Mouse (Mus musculus) intestine, embryonic 16.5 days (tissue): ENCODE results near the gene Opa3. TPM values are rescaled to one million over a fixed set of nuclear protein-coding genes. Genes with fewer than 3 reads are reported as not detected.
"Not testable (repeated sequence)": the region's sequence is repeated elsewhere in the genome, so short reads cannot be mapped to it uniquely, and the experiment has no call there.

ENCODE experiments used
- ATAC-seq: fragments of 200-750 bp; cut with Nextera tagmentation; 2 replicates; pipeline ENCODE4 v1.8.0; 2017; ENCODE audit warnings: moderate TSS enrichment, moderate library complexity
- H3K27ac ChIP-seq: fragments of 300-500 bp; sonication (generic); 2 replicates; pipeline ENCODE4 v1.5.1; 2014; ENCODE audit warnings: mild to moderate bottlenecking, low read length
- H3K27me3 ChIP-seq: fragments of 300-500 bp; sonication (generic); replicated peaks from 2 replicates; pipeline ENCODE4 v1.6.1; 2014; ENCODE audit warnings: low read length, control low read depth, mixed read lengths; ENCODE audit not compliant: control insufficient read depth, insufficient read depth
- H3K36me3 ChIP-seq: fragments of 300-500 bp; sonication (generic); 2 replicates; pipeline ENCODE4 v1.6.1; 2014; ENCODE audit warnings: low read length, control low read depth; ENCODE audit not compliant: control insufficient read depth, insufficient read depth
- H3K4me1 ChIP-seq: fragments of 300-500 bp; sonication (generic); 2 replicates; pipeline ENCODE4 v1.6.1; 2014; ENCODE audit warnings: low read length, control low read depth, mixed read lengths; ENCODE audit not compliant: control insufficient read depth, insufficient read depth
- H3K4me2 ChIP-seq: fragments of 300-500 bp; sonication (generic); 2 replicates; pipeline ENCODE4 v1.6.1; 2014; ENCODE audit warnings: low read depth, low read length, control low read depth
- H3K4me3 ChIP-seq: fragments of 300-500 bp; sonication (generic); 2 replicates; pipeline ENCODE4 v1.5.1; 2014; ENCODE audit warnings: mild to moderate bottlenecking, low read length
- H3K9ac ChIP-seq: fragments of 300-500 bp; sonication (generic); 2 replicates; pipeline ENCODE4 v1.6.1; 2014; ENCODE audit warnings: low read depth, low read length
- H3K9me3 ChIP-seq: fragments of 300-500 bp; sonication (generic); 2 replicates; pipeline ENCODE4 v1.6.1; 2016; ENCODE audit warnings: low read length, control low read depth; ENCODE audit not compliant: control insufficient read depth
- WGBS: fragments of 180-500 bp; shearing (Covaris S2); extraction: QIAGEN DNeasy Blood & Tissue Kit; methylation state at CpG from one replicate; pipeline ENCODE4 v1.1.7; 2014; 5-methylcytosine and 5-hydroxymethylcytosine counted together
- polyA plus RNA-seq: library from polyadenylated mRNA; unstranded; fragments of >200 nt; fragmentation: Nextera tagmentation; extraction: Ambion mirVana; gene quantifications from 2 replicates; pipeline ENCODE4 v1.2.1, GENCODE M21; 2015

The Opa3 gene
- polyA plus RNA-seq, 1 experiment from 2014 or later, result 40.9 TPM

DNA sequence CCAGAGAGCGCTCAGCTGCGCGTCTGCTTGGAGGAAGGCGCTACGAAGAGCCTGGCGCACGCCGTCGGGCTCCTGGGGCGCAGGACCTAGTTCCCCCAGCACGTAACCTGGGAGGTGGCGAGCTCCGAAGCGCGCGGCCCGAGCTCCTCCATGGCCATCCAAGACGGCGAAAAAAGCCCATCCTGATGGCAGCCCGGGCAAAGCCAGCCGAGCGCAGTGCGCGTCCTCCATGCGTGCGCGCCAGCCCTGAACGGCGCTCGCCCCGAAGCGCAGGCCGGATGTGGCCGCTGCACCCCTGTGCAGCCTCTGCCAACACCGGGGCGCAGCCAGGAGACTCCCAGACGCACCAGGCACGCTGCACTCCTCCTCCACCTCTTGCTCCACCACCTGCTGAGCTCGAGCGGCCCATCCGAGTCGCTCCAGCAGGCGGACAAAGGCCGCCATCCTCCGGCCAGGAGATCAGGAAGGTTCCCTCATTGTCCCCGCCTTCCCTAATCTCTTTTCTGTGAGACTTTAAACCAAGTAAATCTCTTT is 51.5 kb downstream of the Opa3 start, which contains the start of gene Ppm1n:
Gene Ppm1n, minus strand, starts transcription at position 484 of the 534 bp plus-strand sequence.
- Histone ChIP-seq H3K27ac (no peak within 1 kb of the TSS), H3K4me1 (peaks cover 10% of the 10 kb centered on the region), H3K36me3 (no peaks in the 10 kb centered on the region), H3K4me3 (peak within 1 kb of the TSS; percentile 36), H3K4me2 (peak within 1 kb of the TSS; percentile 43), H3K27me3 (peaks cover 50% of the 10 kb centered on the region), H3K9me3 (peaks cover 3% of the 10 kb centered on the region; the same call in 1 of the 2 replicates), H3K9ac (no peak within 1 kb of the TSS)
- WGBS, result under 1% methylated on average over 46 of the region's 46 CpGs
- ATAC-seq, result no peak

DNA sequence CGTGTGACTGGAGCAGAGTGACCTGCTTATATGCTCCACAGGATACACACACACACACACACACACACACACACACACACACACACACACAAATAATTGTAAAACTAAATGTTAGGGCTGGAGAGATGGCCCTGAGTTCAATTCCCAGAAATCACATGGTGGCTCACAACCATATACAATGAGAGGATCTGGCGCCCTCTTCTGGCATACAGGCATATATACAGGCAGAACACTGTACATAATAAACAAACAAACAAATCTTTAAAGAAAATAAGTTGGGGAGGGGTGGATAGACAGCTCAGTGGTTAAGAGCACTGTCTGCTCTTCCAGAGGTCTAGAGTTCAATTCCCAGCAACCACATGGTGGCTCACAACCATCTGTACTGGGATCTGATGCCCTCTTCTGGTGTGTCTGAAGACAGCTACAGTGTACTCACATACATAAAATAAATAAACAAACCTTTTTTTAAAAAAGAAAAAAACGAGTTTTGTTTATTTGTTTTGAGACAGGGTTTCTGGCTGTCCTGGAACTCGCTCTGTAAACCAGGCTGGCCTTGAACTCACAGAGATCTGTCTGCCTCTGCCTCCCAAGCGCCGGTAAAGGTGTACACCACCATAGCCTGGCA is 53.7 kb downstream of the Opa3 start:
- peaks cover 10% of the 10 kb centered on the region for H3K4me1 ChIP-seq
- WGBS, result 36% methylated on average over 6 of the region's 6 CpGs
- peak overlapping the region; percentile 100 for H3K4me2 ChIP-seq
- H3K9ac ChIP-seq, H3K9me3 ChIP-seq, H3K36me3 ChIP-seq, H3K27ac ChIP-seq: not testable (repeated sequence)
- H3K27me3 ChIP-seq, result peaks cover 50% of the 10 kb centered on the region
- peak; percentile 2; the same call in 1 of the 2 replicates for ATAC-seq
- H3K4me3 ChIP-seq, result peak overlapping the region; percentile 66; the same call in 1 of the 2 replicates

DNA sequence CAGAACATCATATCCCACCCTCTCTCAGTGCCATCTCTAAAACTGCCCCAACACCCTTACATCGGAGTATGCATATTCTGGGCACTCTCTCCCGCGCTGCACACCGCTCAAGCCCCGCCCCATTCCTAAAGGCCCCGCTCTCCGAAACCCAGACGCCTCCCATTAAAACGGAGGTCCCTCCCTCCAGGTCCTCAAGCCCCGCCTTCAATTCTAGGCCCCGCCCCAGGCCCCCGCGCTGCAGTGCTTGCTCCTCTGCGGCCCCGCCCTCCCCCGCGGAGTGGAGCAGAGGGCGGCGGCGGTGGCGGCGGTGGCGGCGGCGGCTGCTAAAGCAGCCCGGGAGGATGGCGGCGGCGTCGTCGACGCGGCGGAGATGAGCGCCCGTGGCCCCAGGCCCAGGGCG is 54.3 kb downstream of the Opa3 start, which contains the start of gene Rtn2:
Gene Rtn2, plus strand, starts transcription at position 240 of the 400 bp plus-strand sequence.
- under 1% methylated on average over 35 of the region's 37 CpGs for WGBS
- H3K4me1 ChIP-seq, result peaks cover 10% of the 10 kb centered on the region
- peak; percentile 84 for ATAC-seq
- H3K27ac ChIP-seq, result no peak within 1 kb of the TSS
- H3K9ac ChIP-seq, result peak within 1 kb of the TSS; percentile 57
- no peaks in the 10 kb centered on the region for H3K9me3 ChIP-seq
- H3K36me3 ChIP-seq, result no peaks in the 10 kb centered on the region
- peak within 1 kb of the TSS; percentile 66 for H3K4me3 ChIP-seq
- peaks cover 50% of the 10 kb centered on the region for H3K27me3 ChIP-seq
- peak within 1 kb of the TSS; percentile 100 for H3K4me2 ChIP-seq

DNA sequence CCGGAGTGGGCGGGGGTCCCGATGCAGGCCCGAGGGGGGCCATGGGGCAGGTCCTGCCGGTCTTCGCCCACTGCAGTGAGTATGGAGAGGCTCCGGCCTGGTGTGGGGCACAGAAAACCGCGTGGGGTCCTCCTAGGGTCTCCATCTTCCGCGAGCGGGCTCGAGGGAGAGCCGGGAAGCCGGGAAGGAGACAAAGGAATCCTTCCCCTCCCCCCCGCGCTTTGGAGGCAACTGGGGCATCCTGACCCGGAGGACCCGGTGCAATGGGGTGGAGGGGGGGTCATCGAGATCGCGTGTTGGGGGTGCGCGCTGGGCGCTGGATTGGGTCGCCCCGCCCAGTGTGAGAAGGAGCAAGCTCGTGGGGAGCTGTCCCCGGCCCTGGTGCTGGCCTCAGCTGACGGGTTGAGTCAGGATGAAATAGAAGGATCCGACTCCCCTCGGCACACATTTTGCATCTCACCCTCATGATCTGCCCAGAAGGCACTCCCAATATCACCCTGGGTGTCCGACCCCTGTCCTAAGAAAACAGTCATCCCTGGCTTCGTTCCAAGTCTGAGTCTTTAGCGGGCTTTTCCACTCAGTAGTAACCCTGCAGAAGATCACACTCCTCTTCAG is 54.8 kb downstream of the Opa3 start:
- WGBS, result under 1% methylated on average over 35 of the region's 35 CpGs
- peak; percentile 57 for ATAC-seq
- no peak overlapping the region for H3K27ac ChIP-seq

DNA sequence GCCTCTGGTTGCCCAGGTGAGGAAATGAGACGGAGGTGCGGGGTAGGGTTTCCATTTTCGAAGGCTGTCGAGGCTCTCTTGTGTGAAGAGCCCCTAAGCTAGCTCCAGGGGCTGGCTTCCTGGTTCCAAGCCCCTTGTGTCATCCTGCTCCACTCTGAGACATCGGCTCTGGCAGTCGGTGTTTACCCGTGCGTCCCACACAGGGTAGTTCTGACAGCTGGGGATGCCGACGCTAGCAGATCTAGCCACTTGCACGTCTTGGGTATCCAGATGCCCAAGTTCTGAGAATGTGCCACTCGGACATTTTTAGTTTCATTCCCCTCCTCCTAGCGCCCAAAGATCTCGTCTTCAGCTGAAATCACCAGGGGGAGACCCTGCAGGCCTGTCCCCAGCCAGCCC is 55.3 kb downstream of the Opa3 start:
- no peaks in the 10 kb centered on the region for H3K36me3 ChIP-seq
- no peak for ATAC-seq
- H3K9ac ChIP-seq, result no peak overlapping the region
- 33% methylated on average over 14 of the region's 14 CpGs for WGBS
- H3K4me1 ChIP-seq, result peaks cover 10% of the 10 kb centered on the region
- H3K4me2 ChIP-seq, result peak overlapping the region; percentile 100
- no peak overlapping the region for H3K27ac ChIP-seq
- peak overlapping the region; percentile 66 for H3K4me3 ChIP-seq
- H3K27me3 ChIP-seq, result peaks cover 42% of the 10 kb centered on the region
- H3K9me3 ChIP-seq, result no peaks in the 10 kb centered on the region

More for the DNA sequence above, 54.8 kb downstream of the Opa3 start:
- peaks cover 10% of the 10 kb centered on the region for H3K4me1 ChIP-seq
- H3K9ac ChIP-seq, result peak overlapping the region; percentile 57
- peak overlapping the region; percentile 100 for H3K4me2 ChIP-seq
- H3K4me3 ChIP-seq, result peak overlapping the region; percentile 66
- H3K9me3 ChIP-seq, result no peaks in the 10 kb centered on the region
- H3K36me3 ChIP-seq, result no peaks in the 10 kb centered on the region
- H3K27me3 ChIP-seq, result peaks cover 47% of the 10 kb centered on the region

DNA sequence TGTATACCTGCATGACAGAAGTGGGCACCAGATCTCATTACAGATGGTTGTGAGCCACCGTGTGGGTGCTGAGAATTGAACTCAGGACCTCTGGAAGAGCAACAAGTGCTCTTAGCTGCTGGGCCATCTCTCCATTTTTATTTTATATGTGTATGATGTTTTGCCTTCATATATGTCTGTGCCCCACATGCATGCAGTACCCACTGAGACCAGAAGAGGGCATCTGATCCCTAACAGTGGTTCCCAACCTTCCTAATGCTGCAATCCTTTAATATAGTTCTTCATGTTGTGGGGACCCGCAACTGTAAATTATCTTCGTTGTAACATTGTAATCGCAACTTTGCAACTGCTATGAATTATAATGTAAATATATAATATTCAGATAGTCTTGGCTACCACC is 56.6 kb downstream of the Opa3 start:
- ATAC-seq, result no peak

DNA sequence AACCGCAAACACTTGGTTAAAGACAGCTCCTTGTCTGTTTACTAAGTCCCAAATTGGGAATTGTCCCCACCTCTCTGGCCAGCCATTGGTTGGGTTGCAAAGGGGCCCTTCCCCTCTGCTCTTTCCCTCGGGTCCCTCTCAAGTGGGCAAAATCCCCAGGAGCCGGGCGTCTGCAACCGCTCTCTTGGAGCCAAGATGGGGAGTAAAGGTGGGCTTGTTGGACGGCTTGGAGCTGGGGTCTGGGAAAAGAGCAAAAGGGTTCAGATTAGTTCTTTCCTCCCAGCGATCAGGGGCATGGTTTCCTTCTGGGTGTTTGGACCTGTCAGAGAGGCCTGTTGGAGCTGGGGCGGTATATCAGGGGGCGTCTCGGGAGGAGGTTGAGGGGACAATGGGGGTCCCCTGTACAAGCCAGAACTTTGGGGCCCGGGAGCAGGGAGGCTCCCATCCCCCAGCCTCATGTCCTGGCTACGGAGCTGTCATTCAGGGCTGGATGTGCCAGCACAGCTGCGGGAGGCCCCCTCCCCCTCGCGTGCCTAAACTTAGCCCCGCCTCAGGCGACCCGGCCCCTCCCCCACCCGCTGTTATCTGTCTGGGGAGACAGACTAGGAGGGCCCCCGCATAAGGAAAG is 62.9 kb downstream of the Opa3 start:
- H3K9ac ChIP-seq, result peak overlapping the region; percentile 56
- H3K27me3 ChIP-seq, result no peaks in the 10 kb centered on the region
- peaks cover 14% of the 10 kb centered on the region for H3K4me1 ChIP-seq
- H3K27ac ChIP-seq, result peak overlapping the region; percentile 48; the same call in 1 of the 2 replicates
- H3K36me3 ChIP-seq, result no peaks in the 10 kb centered on the region
- H3K4me2 ChIP-seq, result peak overlapping the region; percentile 63
- H3K9me3 ChIP-seq, result no peaks in the 10 kb centered on the region
- peak; percentile 37 for ATAC-seq
- WGBS, result 2% methylated on average over 20 of the region's 20 CpGs
- peak overlapping the region; percentile 52 for H3K4me3 ChIP-seq

More for the DNA sequence above, 56.6 kb downstream of the Opa3 start:
- no peak overlapping the region for H3K4me3 ChIP-seq
- H3K4me1 ChIP-seq, result peaks cover 10% of the 10 kb centered on the region
- no peaks in the 10 kb centered on the region for H3K36me3 ChIP-seq
- no peak overlapping the region for H3K27ac ChIP-seq
- no peaks in the 10 kb centered on the region for H3K9me3 ChIP-seq
- H3K27me3 ChIP-seq, result peaks cover 29% of the 10 kb centered on the region
- no peak overlapping the region for H3K4me2 ChIP-seq
- WGBS, result 28% methylated on average over 4 of the region's 4 CpGs
- H3K9ac ChIP-seq, result no peak overlapping the region

DNA sequence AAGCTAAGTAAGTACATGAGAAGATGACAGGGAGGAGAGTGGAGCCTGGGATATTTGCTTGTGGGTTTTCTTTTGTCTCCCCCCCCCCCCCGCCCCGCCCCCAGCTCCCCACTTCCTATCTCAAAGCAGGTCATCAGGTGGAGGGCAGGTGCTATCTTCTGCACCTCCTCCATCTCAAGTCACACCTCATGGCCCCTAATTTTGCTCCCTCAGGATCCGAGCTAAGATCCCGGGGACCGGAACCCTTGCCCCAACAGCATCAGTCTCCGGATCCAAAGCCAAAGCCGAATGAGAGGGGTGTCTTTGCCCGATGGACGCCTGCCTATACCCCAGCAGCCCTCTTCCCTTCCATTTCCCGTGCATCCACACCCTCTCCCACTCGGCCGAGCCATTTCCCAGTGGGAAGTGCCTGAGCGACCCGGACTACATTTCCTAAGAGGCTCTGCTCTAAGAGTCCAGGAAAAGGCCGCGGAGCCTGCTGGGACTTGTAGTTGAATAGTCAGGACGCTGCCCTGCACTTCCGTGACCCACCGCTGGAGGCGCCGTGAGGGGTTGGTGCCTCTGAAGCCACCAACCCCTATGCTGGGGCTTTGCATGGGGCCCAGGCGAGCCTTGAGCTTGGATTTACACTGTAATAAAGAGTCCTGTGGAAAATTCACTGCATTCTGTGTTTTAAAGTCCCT is 67.5 kb downstream of the Opa3 start:
- H3K4me1 ChIP-seq, result peaks cover 13% of the 10 kb centered on the region
- peak overlapping the region; percentile 71 for H3K4me2 ChIP-seq
- peak; percentile 75 for ATAC-seq
- no peaks in the 10 kb centered on the region for H3K27me3 ChIP-seq
- peak overlapping the region; percentile 46 for H3K4me3 ChIP-seq
- H3K27ac ChIP-seq, result no peak overlapping the region
- no peaks in the 10 kb centered on the region for H3K36me3 ChIP-seq
- H3K9ac ChIP-seq, result peak overlapping the region; percentile 68
- H3K9me3 ChIP-seq, result no peaks in the 10 kb centered on the region
- 11% methylated on average over 21 of the region's 22 CpGs for WGBS

DNA sequence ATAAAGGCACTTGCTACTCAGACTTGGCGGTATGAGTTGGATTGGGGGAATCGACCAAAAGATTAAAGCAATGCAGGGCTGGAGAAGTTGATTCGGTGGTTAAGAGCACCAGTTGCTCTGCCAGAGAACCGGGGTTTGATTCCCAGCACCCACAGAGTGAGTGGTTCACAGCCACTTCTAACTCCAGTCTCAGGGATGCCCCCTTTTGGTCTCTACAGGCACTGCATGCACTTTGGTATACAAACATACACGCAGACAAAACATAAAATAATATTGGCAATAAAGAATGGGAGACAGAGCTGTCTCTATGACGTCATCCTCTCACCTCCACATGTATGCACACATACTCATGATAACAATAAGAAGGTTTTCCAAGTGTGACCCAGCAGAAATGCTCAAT is 68.9 kb downstream of the Opa3 start:
- no peaks in the 10 kb centered on the region for H3K9me3 ChIP-seq
- no peaks in the 10 kb centered on the region for H3K36me3 ChIP-seq
- H3K27ac ChIP-seq, result no peak overlapping the region
- H3K4me3 ChIP-seq, result no peak overlapping the region
- H3K27me3 ChIP-seq, result peaks cover 7% of the 10 kb centered on the region
- WGBS, result 83% methylated on average over 6 of the region's 6 CpGs
- H3K4me1 ChIP-seq, result peaks cover 8% of the 10 kb centered on the region
- H3K4me2 ChIP-seq, result no peak overlapping the region
- ATAC-seq, result no peak
- H3K9ac ChIP-seq, result no peak overlapping the region
